Mouse (Mus musculus): ENCODE measurements around the gene Shroom4.

DNA sequence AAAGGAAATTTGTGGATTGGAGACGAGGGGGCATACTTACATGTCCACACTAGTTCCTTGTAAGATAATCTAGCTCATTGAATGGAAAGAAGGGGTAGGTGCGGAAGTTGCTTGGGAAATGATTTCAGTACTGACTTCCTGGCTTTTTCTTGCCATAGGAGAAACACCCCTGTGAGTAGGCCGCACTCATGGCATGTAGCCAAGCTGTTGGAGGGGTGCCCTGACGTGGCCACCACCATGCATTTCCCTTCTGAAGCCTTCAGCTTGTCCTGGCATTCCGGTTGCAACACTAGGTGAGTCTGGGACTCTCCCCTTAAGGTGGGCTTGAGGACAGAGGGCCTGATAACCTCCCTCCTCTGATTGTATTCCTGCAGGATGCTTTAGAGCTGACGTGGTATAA, 181.0 kb downstream of the Shroom4 start:
- TF ChIP-seq EP300 (IDR thresholded peaks at IDR 0.05) (no peak), CTCF (IDR thresholded peaks at IDR 0.05) (no peak)
